Mouse (Mus musculus) splenic B cell, adult 2 months (primary cell): ENCODE data around the gene Zfp704.

Source experiments
- DNase-seq: peaks from one replicate; pipeline ENCODE4 v3.0.0-alpha.2; 2011; ENCODE audit warnings: low read depth, low spot score
- H3K27me3 ChIP-seq: 2 replicates; pipeline ENCODE4 v1.6.1; 2012; ENCODE audit warnings: mild to moderate bottlenecking, low read length, moderate library complexity, mixed read lengths; ENCODE audit not compliant: control insufficient read depth, poor library complexity, insufficient read depth, severe bottlenecking
- H3K36me3 ChIP-seq: 2 replicates; pipeline ENCODE4 v1.6.1; 2012; ENCODE audit warnings: mild to moderate bottlenecking, low read length, moderate library complexity, mixed read lengths; ENCODE audit not compliant: control insufficient read depth, poor library complexity, insufficient read depth, severe bottlenecking

Zfp704 gene

DNA sequence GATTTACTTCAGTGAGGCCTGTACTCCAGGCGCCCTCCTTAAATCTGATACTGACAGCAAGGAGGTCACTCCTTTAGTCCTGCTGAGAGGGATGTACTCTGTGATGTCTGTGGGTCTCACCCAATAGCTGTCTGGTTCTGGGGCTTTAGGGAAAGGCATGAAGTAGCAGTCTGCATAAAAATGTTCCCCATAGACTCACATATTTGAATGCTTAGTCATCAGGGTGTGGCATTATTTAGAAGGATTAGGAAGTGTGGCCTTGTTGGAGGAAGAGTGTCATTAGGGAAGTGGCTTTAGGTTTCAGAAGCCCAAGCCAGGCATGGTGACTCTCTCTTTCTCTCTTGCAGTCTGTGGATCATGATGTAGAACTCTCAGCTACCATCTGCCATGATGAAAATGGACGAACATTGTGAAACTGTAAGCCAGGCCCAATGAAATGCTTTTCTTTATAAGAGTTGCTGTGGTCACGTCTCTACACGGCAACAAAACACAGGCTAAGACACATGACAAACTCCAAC is 118.1 kb downstream of the Zfp704 start:
- Histone ChIP-seq H3K27me3 (no peaks in the 10 kb centered on the region), H3K36me3 (no peaks in the 10 kb centered on the region)
- DNase-seq: no peak

DNA sequence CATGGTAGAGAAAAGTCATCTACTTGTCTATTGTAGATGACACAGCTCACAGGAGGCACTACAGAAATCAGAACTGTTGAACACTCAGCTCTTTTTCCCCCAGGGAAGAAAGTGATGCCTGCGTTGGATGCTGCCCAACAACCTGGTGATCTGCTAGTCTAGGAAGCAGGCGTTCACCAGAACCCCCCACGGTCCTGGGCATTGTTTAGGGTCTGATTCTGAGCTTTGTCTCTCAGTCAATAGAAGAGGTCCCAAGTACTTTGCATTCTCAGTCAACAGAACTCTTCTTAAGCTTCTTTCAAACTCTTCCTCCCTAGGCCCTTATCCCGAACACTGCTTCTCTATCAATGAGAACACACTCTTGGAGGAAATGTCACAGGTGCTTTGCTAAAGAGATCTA is 122.2 kb downstream of the Zfp704 start:
- Histone ChIP-seq H3K36me3 (no peaks in the 10 kb centered on the region), H3K27me3 (no peaks in the 10 kb centered on the region)
- DNase-seq: no peak

DNA sequence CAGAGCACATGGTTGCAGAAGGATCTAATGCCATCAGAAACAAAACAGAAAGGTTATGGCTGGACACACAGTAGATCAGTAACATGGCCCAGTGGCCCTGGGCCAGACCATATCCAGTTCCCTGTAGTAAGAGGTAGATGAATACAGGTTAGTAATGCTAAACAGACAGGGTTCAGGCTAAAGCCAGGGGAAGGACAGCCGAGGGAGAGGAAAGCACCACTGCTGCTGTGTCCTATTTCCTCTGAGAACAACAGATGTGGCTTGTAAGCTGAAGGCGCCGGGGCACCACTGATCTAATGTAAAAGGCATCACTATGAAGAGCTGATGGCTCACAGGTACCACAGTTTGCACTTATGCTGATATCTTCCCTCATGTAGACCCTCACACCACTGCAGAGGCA is 124.4 kb downstream of the Zfp704 start:
- no peaks in the 10 kb centered on the region for H3K27me3 ChIP-seq
- no peaks in the 10 kb centered on the region for H3K36me3 ChIP-seq
- DNase-seq: no peak

DNA sequence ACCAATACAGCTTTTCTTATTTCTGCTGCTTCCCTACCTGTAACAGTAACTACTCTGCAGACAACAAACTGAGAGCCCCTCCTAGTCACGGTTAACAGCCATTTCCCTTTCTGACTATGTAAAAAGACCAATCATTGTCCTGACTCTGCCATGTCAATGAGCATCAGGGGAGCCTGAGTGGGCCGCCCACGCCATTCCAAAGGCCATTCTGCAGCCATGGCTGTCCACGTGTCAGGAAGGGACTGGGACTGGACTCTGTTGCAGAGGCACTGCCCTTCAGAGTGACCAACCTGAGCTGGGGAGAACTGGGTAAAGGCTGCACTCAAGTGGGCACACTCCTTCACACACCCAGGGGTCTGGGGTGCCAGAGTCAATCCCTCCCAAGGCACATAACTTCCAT is 127.9 kb downstream of the Zfp704 start:
- Histone ChIP-seq H3K27me3 (no peaks in the 10 kb centered on the region), H3K36me3 (no peaks in the 10 kb centered on the region)
- no peak for DNase-seq

DNA sequence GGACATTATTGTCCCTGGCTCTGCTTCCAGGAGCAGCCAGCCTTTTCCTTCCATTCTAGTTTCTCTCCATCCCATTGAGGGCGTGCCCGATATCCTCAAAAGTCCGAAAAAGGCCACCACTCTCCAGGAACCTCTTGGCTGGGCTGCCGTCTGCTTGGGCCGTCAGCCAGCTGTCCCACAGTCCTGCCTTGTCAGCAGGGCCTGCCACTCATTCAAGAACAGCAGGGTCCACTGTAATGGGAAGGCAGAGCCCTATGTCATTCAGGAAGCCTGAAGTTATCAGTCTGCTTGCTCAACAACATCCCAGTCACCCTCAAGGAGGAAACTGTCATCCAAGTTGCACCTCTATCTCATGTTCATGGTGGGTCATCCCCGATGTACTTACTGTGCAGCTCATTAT is 128.5 kb downstream of the Zfp704 start:
- no peak for DNase-seq
- H3K36me3 ChIP-seq: no peaks in the 10 kb centered on the region
- no peaks in the 10 kb centered on the region for H3K27me3 ChIP-seq

DNA sequence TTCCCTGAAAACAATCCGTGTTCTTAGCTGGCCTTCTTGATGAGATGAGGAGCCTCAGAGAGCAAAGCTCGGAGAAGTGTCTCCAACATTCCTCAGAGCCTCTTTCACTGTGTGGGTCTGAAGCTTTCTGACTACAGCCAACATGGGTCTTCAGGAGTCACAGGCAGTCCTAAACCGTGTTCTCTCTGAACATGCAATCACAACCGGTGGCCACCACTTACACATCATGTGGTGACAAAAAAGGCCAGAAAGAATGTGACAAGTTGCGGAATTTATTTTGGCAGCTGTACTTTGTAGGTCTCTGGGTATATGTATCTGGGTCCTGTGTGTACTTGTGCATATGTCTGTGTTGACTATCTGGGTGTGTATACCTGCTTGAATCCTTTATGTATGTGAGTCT is 128.9 kb downstream of the Zfp704 start:
- no peak for DNase-seq
- Histone ChIP-seq H3K36me3 (no peaks in the 10 kb centered on the region), H3K27me3 (no peaks in the 10 kb centered on the region)

DNA sequence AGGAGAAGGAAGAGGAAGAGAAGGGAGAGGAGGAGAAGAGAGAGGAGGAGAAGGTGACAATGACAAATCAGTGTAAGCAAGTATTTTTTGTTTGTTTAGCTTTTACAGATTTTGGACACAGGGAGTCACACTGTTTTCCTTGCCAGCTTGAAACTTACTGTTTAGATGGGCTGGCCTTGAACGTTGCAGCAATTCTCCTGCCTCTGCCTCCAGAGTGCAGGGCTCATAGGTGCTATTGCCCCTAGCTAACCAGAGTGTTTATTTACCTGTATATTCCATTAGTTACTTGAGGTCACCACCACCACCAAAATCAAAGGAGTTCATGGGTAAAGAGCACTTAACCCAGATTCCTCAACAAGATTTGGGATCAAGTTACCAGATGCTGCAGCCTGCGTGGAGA is 132.5 kb downstream of the Zfp704 start:
- DNase-seq: no peak
- H3K36me3 ChIP-seq: no peaks in the 10 kb centered on the region
- H3K27me3 ChIP-seq: no peaks in the 10 kb centered on the region

DNA sequence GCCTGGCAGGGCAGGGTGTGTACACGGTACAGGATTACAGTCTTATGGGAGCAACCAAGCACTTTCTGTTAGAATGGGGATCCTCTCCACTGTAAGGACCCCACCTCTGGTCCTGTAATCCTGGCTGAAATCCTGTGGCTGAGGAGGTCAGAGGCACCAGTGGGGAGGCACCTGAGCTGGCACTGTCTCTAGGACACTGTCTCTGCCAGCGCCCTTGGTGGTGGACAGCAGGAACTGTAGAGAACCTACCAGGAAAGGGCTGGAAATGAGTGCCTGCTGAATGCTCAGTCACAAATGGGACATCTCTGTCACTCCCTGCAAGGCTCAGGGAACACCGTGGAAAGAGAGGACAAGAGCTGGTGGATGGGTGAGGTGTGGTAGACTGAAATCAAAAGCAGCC is 133.5 kb downstream of the Zfp704 start:
- no peaks in the 10 kb centered on the region; the same call in 1 of the 2 replicates for H3K27me3 ChIP-seq
- no peaks in the 10 kb centered on the region for H3K36me3 ChIP-seq
- DNase-seq: no peak

DNA sequence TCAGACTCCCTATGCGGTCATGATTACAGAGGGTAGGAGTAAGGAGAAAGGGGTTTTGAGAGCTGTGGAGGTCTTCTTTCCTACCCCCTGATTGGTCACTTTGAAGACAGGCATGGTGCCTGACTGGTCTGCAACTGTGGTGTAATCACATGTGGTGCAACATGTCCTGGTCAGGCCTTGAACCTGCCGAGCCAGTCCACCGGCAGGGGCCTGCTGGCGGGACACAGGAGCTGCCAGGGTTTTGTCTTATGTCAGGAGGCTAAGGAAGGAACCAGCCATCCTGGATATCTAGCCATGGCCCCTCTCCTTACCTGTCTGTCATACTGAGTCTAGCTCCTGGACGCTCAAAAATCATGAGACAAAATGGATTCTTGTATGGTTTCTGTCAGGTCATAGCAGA is 134.4 kb downstream of the Zfp704 start:
- no peak for DNase-seq
- no peaks in the 10 kb centered on the region for H3K36me3 ChIP-seq
- H3K27me3 ChIP-seq: no peaks in the 10 kb centered on the region; the same call in 1 of the 2 replicates

DNA sequence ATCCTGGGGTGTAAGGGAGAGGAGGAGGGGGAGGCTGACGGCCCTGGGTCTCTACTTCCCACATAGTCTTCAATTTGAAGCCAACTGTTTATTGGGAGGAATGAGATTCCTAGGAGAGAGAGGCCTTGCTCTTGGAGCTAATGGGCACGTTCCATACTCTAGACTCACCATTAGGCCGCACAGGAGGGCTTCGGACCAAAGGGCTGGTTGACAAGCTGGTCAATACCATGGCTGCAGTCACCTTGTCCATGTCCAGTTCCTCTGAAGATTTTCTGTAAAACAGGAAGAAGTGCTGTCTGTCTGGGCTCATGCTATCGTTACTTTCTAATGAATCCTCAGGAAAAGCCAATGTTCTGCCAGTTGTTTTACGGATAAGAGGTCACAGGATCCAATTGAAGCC is 135.6 kb downstream of the Zfp704 start:
- H3K36me3 ChIP-seq: no peaks in the 10 kb centered on the region
- no peak for DNase-seq
- H3K27me3 ChIP-seq: no peaks in the 10 kb centered on the region; the same call in 1 of the 2 replicates

DNA sequence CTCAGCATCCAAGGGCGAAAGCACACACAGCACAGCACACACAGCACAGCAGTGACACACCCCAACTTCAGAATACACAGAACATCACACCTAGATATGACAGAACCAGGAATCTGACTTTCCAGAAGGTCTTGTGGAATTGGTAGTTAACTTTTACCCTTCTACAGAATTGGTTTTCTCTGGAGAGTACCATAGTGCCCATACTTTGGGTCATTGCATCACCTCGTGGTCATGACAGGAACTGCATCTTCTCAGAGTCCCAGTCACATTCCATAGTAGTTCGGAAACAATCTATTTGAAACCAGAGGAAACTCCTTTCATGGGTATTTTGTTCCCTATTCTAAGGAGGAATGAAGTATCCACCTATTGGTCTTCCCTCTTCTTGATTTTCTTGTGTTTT is 143.6 kb downstream of the Zfp704 start:
- no peaks in the 10 kb centered on the region; the same call in 1 of the 2 replicates for H3K27me3 ChIP-seq
- no peaks in the 10 kb centered on the region for H3K36me3 ChIP-seq
- DNase-seq: peak; percentile 71

DNA sequence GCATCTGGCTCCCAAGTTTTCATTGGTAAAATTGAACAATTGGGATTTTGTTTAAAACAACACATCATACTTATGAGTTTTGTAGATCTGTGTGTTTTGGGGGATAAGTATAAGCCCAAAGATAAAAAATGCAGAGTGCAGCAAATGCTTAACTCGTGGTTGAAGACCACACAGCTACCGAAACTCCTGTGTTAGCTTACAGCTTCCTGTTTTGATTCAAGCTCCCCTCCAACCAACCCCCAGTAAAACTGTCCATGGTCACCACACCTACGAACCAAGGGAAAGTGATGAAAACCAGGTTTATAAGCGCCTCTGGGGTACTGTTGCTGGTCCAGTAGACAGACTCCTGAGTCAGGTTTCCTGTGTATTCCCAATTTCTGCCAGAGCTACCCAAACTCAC is 144.2 kb downstream of the Zfp704 start:
- no peaks in the 10 kb centered on the region for H3K36me3 ChIP-seq
- H3K27me3 ChIP-seq: no peaks in the 10 kb centered on the region
- peak; percentile 18 for DNase-seq

DNA sequence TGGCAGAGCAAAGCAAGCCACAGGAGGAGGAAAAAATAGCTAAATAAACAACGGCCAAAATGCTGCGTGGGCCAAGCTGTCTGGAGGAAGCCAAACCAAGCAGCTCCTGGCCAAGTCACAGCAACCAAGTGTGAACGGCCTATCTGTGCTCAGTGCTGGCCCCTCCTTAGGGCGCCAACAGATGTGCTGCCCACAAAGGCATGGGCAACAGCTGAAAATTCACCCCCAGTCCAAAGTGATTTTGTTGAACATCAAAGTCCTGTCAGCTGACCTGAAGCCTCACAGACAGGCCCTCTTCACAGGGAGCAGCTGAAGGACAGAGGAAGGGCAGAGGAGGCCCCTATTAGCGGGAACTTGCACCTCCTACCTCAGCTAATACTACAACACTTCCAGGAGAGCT is 148.2 kb downstream of the Zfp704 start:
- no peaks in the 10 kb centered on the region for H3K27me3 ChIP-seq
- DNase-seq: no peak
- H3K36me3 ChIP-seq: no peaks in the 10 kb centered on the region

DNA sequence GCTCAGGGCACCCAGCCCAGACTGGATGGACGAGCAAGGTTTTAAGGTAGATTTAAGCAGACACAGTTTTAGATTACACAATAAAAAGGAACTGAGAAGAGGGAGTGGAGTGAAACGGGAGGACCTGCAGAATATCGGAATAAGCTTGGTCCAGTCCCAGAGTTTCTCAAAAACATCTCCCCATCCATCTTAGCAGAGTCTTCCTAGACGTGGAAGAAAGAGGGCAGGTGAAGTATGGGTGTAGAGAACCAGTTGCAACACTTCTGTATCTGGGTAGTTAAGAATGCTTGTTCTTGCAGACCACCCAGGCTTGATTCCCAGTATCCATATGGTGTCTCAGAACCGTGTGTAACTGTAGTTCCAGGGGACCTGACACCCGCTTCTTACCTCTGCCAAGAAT is 149.6 kb downstream of the Zfp704 start:
- Histone ChIP-seq H3K36me3 (no peaks in the 10 kb centered on the region), H3K27me3 (no peaks in the 10 kb centered on the region)
- no peak for DNase-seq

DNA sequence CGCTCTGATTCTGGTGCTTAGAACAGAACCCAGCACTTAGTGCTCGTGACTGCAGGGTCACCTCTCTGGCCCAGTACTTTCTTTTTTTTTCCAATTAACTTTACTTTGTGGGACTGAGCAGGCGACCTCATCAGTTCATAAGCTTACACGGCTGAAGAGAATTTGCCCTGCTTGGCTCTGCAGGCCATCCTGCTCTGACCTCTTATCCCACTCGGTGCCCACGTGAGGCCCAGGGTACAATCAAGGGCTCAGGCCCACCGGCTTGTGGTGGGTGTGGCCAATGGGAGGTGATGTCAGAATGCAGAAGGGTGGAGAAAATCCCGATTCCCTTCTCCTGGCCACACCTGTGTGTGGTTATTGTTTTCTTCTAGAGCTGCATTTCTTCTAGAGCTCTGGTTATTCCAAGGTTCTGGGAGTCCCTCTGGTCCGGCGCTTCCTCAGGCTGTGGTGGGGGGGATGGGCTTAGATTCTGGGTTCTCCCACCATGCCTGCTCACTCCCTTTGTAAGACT is 153.4 kb downstream of the Zfp704 start:
- H3K36me3 ChIP-seq: no peaks in the 10 kb centered on the region
- no peak for DNase-seq
- H3K27me3 ChIP-seq: no peaks in the 10 kb centered on the region

DNA sequence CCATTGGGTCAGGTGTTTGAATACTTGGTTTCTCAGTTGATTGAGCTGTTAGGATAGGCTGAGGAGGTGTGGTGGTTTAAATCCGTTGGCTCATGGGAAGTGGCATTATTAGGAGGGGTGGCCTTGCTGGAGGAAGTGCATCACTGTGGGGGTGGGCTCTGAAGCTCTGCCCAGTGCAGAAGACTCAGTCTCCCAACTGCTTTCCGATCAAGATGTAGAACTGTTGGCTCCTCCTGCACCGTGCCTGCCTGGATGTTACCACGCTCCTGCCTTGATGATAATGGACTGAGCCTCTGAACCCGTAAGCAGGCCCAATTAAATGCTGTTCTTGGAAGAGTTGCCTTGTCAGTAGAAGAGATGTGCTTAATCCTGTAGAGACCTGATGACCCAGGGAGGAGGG is 154.5 kb downstream of the Zfp704 start:
- no peak for DNase-seq
- H3K36me3 ChIP-seq: no peaks in the 10 kb centered on the region
- H3K27me3 ChIP-seq: no peaks in the 10 kb centered on the region
